Mouse (Mus musculus): Measurements from ENCODE around the gene Cdkn2d. TPM values are rescaled to one million over a fixed set of nuclear protein-coding genes. Genes with fewer than 3 reads are reported as not detected.

The Cdkn2d gene
- 18.1 to 29.9 TPM (median 23.5 TPM) in 4 replicates for total RNA-seq (2023; ENCODE audit: inconsistent age)

GRCm38 (mm10) chr9:21291022-21291787 lies at the start of gene Cdkn2d:
Cdkn2d (minus strand) TSS chr9:21291407.

GRCm38 (mm10) chr9:21320619-21321512 lies 29.7 kb upstream of the Cdkn2d start, which contains the start of gene Slc44a2:
Slc44a2 (plus strand) TSS chr9:21320698.

GRCm38 (mm10) chr9:21312134-21312533 lies 20.9 kb upstream of the Cdkn2d start, which contains the start of gene Ap1m2:
Ap1m2 (minus strand) TSS chr9:21312337.

GRCm38 (mm10) chr9:21287571-21288402 lies 3.4 kb downstream of the Cdkn2d start, which contains the start of gene Kri1:
Kri1 (minus strand) TSS chr9:21287969.

GRCm38 (mm10) chr9:21265000-21265561 lies 26.1 kb downstream of the Cdkn2d start, which contains the start of gene Atg4d:
Atg4d (plus strand) TSS chr9:21265293.

GRCm38 (mm10) chr9:21248326-21248725 lies 42.9 kb downstream of the Cdkn2d start, which contains the start of gene S1pr5:
S1pr5 (minus strand) TSS chr9:21248443.

GRCm38 (mm10) chr9:21238733-21239464 lies 52.3 kb downstream of the Cdkn2d start, which contains the start of gene Keap1:
Keap1 (minus strand) TSS chr9:21239361.

Other genes starting within 250 kb of the Cdkn2d start
- gene Zglp1, start 224.3 kb downstream of the Cdkn2d start, total RNA-seq (2023; ENCODE audit: inconsistent age): not detected in 4 replicates
- gene Gm49373, start 218.3 kb downstream of the Cdkn2d start, total RNA-seq (2023; ENCODE audit: inconsistent age): 1.2 to 1.4 TPM (median 1.2 TPM) in 4 replicates
- gene Fdx1l, start 217.8 kb downstream of the Cdkn2d start, total RNA-seq (2023; ENCODE audit: inconsistent age): 27.5 to 34.2 TPM (median 29.9 TPM) in 4 replicates
- 5.0 to 9.1 TPM (median 8.3 TPM) in 4 replicates for gene Gm38431, start 199.4 kb downstream of the Cdkn2d start, total RNA-seq (2023; ENCODE audit: inconsistent age)
- 98.7 to 119 TPM (median 109 TPM) in 4 replicates for gene Raver1, start 199.4 kb downstream of the Cdkn2d start, total RNA-seq (2023; ENCODE audit: inconsistent age)
- gene Tyk2, start 160.2 kb downstream of the Cdkn2d start, total RNA-seq (2023; ENCODE audit: inconsistent age): 56.6 to 61.0 TPM (median 58.4 TPM) in 4 replicates
- gene Cdc37, start 141.4 kb downstream of the Cdkn2d start, total RNA-seq (2023; ENCODE audit: inconsistent age): 113 to 130 TPM (median 121 TPM) in 4 replicates
- 9.4 to 14.6 TPM (median 11.2 TPM) in 4 replicates for gene Pde4a, start 125.7 kb downstream of the Cdkn2d start, total RNA-seq (2023; ENCODE audit: inconsistent age)
- gene Keap1, start 52.0 kb downstream of the Cdkn2d start, total RNA-seq (2023; ENCODE audit: inconsistent age): 27.8 to 30.2 TPM (median 29.4 TPM) in 4 replicates
- 0.21 to 0.66 TPM (median 0.29 TPM) in 3 of 4 replicates, not detected in the other for gene S1pr5, start 43.0 kb downstream of the Cdkn2d start, total RNA-seq (2023; ENCODE audit: inconsistent age)
- gene Atg4d, start 26.1 kb downstream of the Cdkn2d start, total RNA-seq (2023; ENCODE audit: inconsistent age): 46.2 to 61.6 TPM (median 48.2 TPM) in 4 replicates
- 132 to 152 TPM (median 133 TPM) in 4 replicates for gene Kri1, start 3.4 kb downstream of the Cdkn2d start, total RNA-seq (2023; ENCODE audit: inconsistent age)
- gene Ap1m2, start 20.9 kb upstream of the Cdkn2d start, total RNA-seq (2023; ENCODE audit: inconsistent age): 2.7 to 3.9 TPM (median 3.0 TPM) in 4 replicates
- gene Slc44a2, start 29.3 kb upstream of the Cdkn2d start, total RNA-seq (2023; ENCODE audit: inconsistent age): 310 to 343 TPM (median 327 TPM) in 4 replicates
- gene Ilf3, start 76.5 kb upstream of the Cdkn2d start, total RNA-seq (2023; ENCODE audit: inconsistent age): 130 to 170 TPM (median 154 TPM) in 4 replicates
- 70.4 to 75.9 TPM (median 73.2 TPM) in 4 replicates for gene Qtrt1, start 120.4 kb upstream of the Cdkn2d start, total RNA-seq (2023; ENCODE audit: inconsistent age)
- 203 to 242 TPM (median 227 TPM) in 4 replicates for gene Dnm2, start 133.5 kb upstream of the Cdkn2d start, total RNA-seq (2023; ENCODE audit: inconsistent age)
- 8.1 to 10.4 TPM (median 9.8 TPM) in 4 replicates for gene Tmed1, start 218.8 kb upstream of the Cdkn2d start, total RNA-seq (2023; ENCODE audit: inconsistent age)
- gene AB124611, start 234.8 kb upstream of the Cdkn2d start, total RNA-seq (2023; ENCODE audit: inconsistent age): 123 to 137 TPM (median 129 TPM) in 4 replicates